In the genomic region with DNA sequence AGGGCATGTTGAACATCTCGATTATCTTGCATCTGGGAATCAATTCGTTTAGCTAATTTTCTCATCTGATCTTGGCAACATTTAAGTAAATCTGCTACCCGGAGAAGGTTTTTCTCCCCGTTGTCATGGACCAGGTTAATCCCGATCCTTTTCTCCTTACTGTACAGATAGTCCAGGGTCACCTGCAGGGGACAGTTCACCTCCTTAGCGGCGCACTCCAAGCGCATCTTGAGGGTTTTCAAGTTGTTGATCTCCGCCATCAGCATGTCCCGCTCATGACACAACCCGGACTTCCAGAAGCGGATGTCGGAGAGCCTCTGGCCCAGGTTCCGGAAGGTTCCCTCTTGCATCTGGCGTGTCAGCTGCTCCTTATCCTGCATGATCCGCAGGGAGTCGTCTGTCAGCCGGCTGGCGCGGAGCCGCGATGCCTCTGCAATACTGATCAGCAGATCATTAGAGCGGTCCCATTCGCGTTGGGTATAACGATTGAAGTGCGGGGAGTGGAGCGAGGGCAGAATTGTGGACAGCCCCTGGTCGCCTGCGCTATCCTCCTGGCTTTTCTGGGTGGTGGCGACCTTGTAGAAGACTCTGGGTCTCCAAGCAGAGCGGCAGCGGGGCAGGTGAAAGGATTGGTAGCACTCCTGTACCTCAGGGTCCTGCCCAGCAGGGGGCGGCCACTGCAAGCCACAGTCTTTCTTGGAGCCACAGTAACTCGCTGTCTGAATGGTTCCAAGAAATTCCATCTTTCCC, we compare ENCODE assay signal across 8 mouse cellular contexts. TPM values are rescaled to one million over a fixed set of nuclear protein-coding genes. Genes with fewer than 3 reads are reported as not detected.
A peak's percentile ranks its signal among the peaks of the same experiment; 100 is the strongest.
DNase-seq lines count a peak whose midpoint lies in the region; ATAC-seq lines count a peak whose summit lies in the region.

No protein-coding gene starts in this region.

- 18% methylated on average over 35 of the region's 35 CpGs for whole genome bisulfite sequencing in intestine, embryonic 14.5 days

- peak; percentile 76 for ATAC-seq in intestine, embryonic 14.5 days (replicated peaks; ENCODE audit: low FRiP score, low TSS enrichment, low read depth)
- ATAC-seq in megakaryocyte progenitor cell, adult 5-6 weeks (replicated peaks; ENCODE audit: poor library complexity), result peak; percentile 97

- no peaks in the 10 kb centered on the region for H3K9me3 ChIP-seq in intestine, embryonic 14.5 days (ENCODE audit: control insufficient read depth, low read length)

- no peaks in the 10 kb centered on the region for H3K4me1 ChIP-seq in intestine, embryonic 14.5 days (replicated peaks; ENCODE audit: control insufficient read depth, insufficient read depth, low read length)

- H3K27ac ChIP-seq in intestine, embryonic 14.5 days (ENCODE audit: low read depth), result no peak overlapping the region

- no peaks in the 10 kb centered on the region for H3K36me3 ChIP-seq in intestine, embryonic 14.5 days (ENCODE audit: control insufficient read depth, insufficient read depth, low read length)

- H3K9ac ChIP-seq in intestine, embryonic 14.5 days (ENCODE audit: low read length), result no peak overlapping the region

- H3K27me3 ChIP-seq in intestine, embryonic 14.5 days (replicated peaks; ENCODE audit: control insufficient read depth, insufficient read depth, low read length), result peaks cover 7% of the 10 kb centered on the region; the same call in 1 of the 2 replicates

- peak overlapping the region; percentile 26 for H3K4me3 ChIP-seq in intestine, embryonic 14.5 days (ENCODE audit: low read depth, low read length)

- peak overlapping the region; percentile 57 for H3K4me2 ChIP-seq in intestine, embryonic 14.5 days (ENCODE audit: low read length)

- peak; percentile 68 for DNase-seq in adipocyte (ENCODE audit: low spot score)
- peak; percentile 86 for DNase-seq in embryo, embryonic 10 days (ENCODE audit: low spot score)
- peak; percentile 60 for DNase-seq in gastrocnemius, postnatal 25 days
- peak; percentile 90 for DNase-seq in intestine, embryonic 14.5 days (ENCODE audit: low spot score)
- DNase-seq in left cerebral cortex, postnatal 10 days (ENCODE audit: extremely low spot score in 1 of 2, low spot score in 2 of 2), result peak; percentile 38 to 79
- DNase-seq in right cerebral cortex, postnatal 14 days, result peak; percentile 77
- DNase-seq in urinary bladder, postnatal 36 days (ENCODE audit: low spot score in 2 of 2), result peak; percentile 77 to 82

- intact Hi-C loops in left cerebral cortex, postnatal 10 days (cut with DNase I), result no loop called here

RNA-seq across cellular contexts. Expression of gene 4430402I18Rik, which starts 7.4 kb away (rescaled TPM):
- total RNA-seq in gastrocnemius, postnatal 25 days (2021), result under 1 TPM; 0.56 to 0.67 TPM
- polyA plus RNA-seq in intestine, embryonic 14.5 days (2014; fragmentation: Nextera tagmentation; extraction: Ambion mirVana), result 0.23 and 0.56 TPM in 2 replicates
- total RNA-seq in left cerebral cortex, postnatal 10 days (2021), result 1 to 10 TPM; 5.1 to 7.1 TPM
- total RNA-seq in megakaryocyte progenitor cell, adult 5-6 weeks (2015), result 0.12 TPM in 1 of 2 replicates, not detected in the other
- total RNA-seq in megakaryocyte progenitor cell, adult 5-6 weeks (2017), result 0.21 TPM in 1 of 2 replicates, not detected in the other

RNA-seq across cellular contexts. Expression of gene Plpp6, which starts 11.3 kb away (rescaled TPM):
- total RNA-seq in gastrocnemius, postnatal 25 days (2021), result 1 to 10 TPM; 1.5 to 2.0 TPM
- 10.1 and 13.5 TPM in 2 replicates for polyA plus RNA-seq in intestine, embryonic 14.5 days (2014; fragmentation: Nextera tagmentation; extraction: Ambion mirVana)
- 10 to 100 TPM; 30.4 to 36.5 TPM for total RNA-seq in left cerebral cortex, postnatal 10 days (2021)
- 11.4 and 13.7 TPM in 2 replicates for total RNA-seq in megakaryocyte progenitor cell, adult 5-6 weeks (2015)
- 5.5 and 5.9 TPM in 2 replicates for total RNA-seq in megakaryocyte progenitor cell, adult 5-6 weeks (2017)

RNA-seq across cellular contexts. Expression of gene Cdc37l1, which starts 15.1 kb away (rescaled TPM):
- total RNA-seq in gastrocnemius, postnatal 25 days (2021), result 10 to 100 TPM; 35.7 to 41.4 TPM
- 42.9 and 46.7 TPM in 2 replicates for polyA plus RNA-seq in intestine, embryonic 14.5 days (2014; fragmentation: Nextera tagmentation; extraction: Ambion mirVana)
- 10 to 100 TPM; 72.6 to 73.7 TPM for total RNA-seq in left cerebral cortex, postnatal 10 days (2021)
- 28.5 and 45.0 TPM in 2 replicates for total RNA-seq in megakaryocyte progenitor cell, adult 5-6 weeks (2015)
- 31.0 and 48.1 TPM in 2 replicates for total RNA-seq in megakaryocyte progenitor cell, adult 5-6 weeks (2017)
